Mouse (Mus musculus) heart, postnatal 10 days (tissue): ENCODE measurements around the gene Gm10382. TPM values are rescaled to one million over a fixed set of nuclear protein-coding genes. Genes with fewer than 3 reads are reported as not detected.
A peak's percentile ranks its signal among the peaks of the same experiment; 100 is the strongest.
"Not testable (repeated sequence)": the region's sequence is repeated elsewhere in the genome, so short reads cannot be mapped to it uniquely, and the experiment has no call there.

Experiments
- DNase-seq, 2 experiments: peaks; one replicate each; pipeline ENCODE4 v3.0.0; 2021
- intact Hi-C: fragments of 180-260 bp; cut with DNase I; formaldehyde crosslinking; loops from one replicate; pipeline ENCODE4 v1.15.1; 2025
- total RNA-seq, 2 experiments: library from RNA; stranded (reverse); gene quantifications; 2 replicates each; pipeline ENCODE4 v1.2.3; 2021

Gm10382 gene
- total RNA-seq, 2 experiments from 2014 or later, result not detected

DNA sequence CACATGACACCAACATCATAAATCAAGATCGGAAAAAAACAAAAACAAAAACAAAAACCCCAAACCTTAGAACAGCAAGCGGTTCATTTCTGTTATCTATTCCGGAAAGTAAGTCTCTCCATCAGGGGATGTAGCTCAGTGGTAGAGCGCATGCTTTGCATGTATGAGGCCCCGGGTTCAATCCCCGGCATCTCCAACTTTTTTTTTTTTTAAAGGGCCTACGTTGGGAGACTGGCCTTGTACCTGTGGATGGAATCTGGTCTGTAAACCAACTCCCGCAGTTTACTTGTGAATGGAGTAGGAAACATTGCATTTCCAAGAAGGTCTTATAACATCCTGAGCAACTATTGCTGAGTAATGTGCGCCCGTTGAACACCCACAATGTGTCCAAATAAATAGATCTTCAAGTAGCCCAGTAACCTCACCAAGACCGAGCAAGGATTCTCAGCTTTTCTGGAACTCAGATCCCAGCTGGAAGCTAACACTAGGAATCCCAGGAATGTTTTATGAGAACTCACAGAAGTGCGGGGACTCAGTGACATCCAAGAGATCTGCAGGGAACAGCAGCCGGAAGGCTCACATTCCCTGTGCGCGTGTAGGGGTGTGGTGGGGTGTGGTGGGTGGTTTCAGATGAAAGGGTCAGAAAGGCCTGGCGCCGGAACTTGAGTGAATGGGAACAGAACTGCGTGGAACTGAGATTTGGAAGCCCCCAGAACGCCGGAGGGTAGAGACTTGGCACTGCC is 20.4 kb downstream of the Gm10382 start:
- DNase-seq, result peak; percentile 37 to 49
- intact Hi-C loops, result loop anchor here (2.0 kb wide), 1 partner anchor 23 kb away; no protein-coding TSS in a partner anchor

DNA sequence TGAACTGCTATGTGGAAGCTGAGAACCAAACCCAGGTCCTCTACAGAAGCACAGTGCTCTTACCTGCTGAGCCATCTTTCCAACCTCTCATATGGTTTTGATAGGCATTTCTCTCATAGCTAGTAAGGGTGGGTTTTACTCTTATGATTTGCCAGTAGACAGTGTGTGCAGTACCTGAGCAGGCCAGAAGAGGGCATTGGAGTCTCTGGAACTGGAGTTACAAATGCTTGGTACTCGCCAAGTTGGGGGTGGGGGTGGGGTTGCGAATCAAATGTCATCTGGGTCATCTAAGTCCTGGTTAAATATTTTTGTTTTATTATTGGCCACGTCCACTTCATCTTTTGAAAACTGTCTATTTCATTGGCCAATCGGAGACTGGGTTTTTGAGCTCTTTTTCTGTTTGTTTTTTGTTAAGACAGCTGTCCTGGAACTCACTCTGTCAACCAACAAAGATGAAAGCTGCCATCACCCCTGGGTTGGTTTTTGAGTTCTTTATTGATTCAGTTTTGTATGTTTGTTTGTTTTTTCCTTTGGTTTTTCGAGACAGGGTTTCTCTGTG is 22.9 kb downstream of the Gm10382 start:
- intact Hi-C loops, result loop anchor here (2.0 kb wide), 1 partner anchor 51 kb away; no protein-coding TSS in a partner anchor
- peak; percentile 65 to 82 for DNase-seq

DNA sequence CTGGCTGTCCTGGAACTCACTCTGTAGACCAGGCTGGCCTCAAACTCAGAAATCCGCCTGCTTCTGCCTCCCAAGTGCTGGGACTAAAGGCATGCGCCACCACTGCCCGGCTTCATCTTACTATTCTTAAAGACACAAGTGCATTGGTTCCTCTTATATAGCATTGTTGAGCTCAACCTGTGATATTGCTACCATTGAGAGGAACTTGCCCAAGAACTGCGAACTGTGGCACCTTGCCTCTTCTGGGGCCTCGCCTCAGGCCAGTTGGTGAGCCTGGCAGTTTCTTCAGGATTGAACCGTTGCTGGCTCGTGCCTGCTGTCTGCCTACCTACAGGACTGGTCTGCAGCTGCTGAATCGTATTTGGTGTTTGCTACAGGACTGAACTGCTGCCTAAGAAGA is 23.4 kb downstream of the Gm10382 start:
- not testable (repeated sequence) for DNase-seq
- intact Hi-C loops, result loop anchor here (2.0 kb wide), 1 partner anchor 50 kb away; no protein-coding TSS in a partner anchor

DNA sequence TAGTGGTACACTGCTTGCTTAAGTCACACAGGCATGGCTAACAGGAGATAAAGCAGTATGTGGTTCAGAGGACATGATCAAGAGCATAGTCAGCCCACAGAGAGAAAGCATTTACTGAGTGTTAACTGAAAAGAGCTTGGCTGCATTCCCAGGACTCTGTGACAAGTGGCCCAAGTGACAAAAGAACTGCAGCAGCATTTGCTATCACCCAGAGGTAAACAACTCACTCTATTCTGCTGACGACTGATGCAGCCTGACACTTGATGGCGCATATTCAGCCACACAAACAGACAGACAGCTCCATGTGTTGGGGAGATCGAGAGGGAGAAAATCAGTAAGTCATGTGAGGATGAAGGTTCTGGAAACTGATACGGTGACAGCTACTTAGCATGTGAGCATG is 24.6 kb downstream of the Gm10382 start:
- intact Hi-C loops, result loop anchor here (2.0 kb wide), 1 partner anchor 49 kb away; no protein-coding TSS in a partner anchor
- DNase-seq, result peak; percentile 59 to 64

DNA sequence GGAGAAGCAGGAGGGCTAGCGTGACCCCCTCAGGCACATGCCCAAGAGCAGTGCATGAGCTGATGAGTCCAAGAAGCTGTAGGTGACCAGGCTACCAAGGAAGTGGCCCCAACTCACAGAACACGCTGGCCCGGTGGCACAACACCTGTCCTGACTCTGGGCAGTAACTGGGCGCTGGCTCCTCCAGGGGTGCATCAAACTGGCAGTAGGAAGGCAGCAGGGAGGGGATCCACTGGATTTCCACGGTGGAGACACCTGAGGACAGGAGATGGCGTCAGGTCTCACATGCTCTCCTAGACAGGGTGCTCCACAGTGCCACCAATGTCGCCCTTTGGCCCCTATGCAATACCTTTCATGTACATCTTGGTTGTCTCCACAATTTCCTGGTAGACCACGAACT is 27.1 kb downstream of the Gm10382 start:
- DNase-seq, result no peak
- intact Hi-C loops, result no loop called here

DNA sequence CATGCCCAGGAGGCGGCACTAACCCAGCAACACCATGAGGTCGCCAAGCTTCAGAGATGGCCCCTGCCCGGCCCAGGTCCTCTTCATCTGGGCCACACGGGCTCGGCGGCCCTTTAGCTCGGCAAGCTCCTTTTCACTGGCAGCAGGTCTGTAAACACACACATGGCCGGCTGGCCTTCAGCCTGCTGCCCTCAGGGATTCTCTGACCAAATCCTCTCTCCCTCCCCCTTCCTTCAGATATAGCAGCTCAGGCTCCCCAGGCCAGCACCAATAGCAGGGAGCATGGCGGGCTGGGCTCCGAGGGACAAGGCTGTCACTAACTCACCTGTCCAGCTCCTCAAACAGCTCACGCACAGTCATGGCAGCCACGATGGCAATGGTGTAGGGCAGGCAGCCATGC is 29.5 kb downstream of the Gm10382 start:
- DNase-seq, result no peak
- intact Hi-C loops, result no loop called here

DNA sequence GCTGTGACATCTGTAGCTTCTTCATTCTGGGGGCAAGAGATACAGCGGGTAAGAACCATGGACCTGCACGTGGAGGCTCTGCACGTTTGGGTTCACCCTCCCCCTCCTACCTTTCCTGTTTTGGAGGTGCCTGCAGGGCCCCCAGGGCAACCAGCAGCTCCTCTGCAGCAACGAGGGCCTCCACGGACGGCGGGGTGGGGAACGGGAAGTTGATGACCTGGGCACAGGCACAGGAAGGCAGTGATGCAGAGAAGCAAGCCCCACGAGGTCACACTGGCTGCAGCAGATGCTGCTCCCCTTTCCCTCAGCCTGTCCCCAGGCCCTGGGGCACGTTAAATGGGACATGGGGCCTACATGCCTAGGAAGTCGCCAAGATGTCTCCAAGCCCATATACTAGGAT is 30.0 kb downstream of the Gm10382 start:
- intact Hi-C loops, result no loop called here
- DNase-seq, result no peak

DNA sequence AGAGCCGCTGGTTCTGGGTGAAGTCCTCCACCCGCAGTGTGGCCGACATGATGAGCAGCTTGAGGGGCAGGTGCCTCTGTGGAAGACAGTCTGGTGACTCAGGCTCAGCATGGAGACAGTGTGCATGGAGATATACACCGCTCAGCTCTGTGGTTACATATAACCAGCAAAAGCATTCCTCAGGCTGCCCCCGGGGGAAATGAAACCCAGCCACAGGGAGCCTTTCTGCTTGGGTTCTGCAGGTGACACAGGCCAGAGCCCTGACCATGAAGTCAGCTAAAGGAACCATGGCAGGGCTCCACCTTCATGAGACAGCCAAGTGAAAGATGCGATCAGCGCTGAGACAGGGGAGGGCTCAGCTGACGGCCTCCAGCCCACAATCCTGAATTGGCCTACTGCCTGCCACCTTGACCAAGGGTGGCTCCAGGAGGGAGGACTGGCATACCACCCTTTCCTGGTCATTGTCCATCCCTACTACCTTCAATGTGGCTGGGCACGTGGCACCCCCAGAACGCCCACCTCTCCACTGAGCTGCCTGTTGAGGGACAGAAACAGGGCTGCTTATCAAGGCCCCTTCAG is 36.7 kb downstream of the Gm10382 start:
- DNase-seq, result peak in 1 of 2 experiments; percentile 23

DNA sequence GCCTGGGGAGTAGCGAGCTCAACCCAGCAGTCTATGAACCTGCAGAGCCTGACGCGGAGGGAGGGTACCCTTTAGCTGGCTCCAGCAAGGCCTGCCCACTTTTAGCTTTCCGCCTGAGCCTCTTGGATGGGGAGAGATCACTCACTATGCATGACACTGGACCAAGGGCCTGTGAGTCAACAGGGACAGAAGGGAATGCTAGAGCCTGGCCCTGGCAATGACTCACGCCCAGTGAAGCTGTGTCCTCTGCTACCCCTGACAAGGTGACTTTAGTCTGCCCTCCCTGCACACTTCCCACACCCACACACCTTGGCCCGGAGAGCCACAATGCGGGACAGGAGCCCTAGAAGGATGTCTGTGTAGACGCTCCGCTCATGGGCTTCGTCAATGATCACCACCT is 37.2 kb downstream of the Gm10382 start:
- peak; percentile 29 to 54 for DNase-seq
- intact Hi-C loops, result no loop called here

More for the DNA sequence above, 36.7 kb downstream of the Gm10382 start:
- intact Hi-C loops, result no loop called here

DNA sequence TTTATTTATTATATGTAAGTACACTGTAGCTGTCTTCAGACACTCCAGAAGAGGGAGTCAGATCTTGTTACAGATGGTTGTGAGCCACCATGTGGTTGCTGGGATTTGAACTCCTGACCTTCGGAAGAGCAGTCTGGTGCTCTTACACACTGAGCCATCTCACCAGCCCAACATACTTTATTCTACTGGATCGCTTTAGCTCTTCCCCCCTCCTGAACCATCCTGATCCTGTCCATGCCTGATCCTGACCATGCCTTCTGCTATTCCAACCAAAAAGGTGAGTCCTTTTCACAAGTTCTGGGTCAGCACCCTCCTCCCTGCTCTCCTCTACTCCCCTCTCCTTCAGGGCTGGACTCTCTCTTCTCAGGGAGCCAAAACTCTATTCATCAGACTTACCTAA is 43.2 kb downstream of the Gm10382 start:
- intact Hi-C loops, result loop anchor here (2.0 kb wide), 1 partner anchor 24 kb away; no protein-coding TSS in a partner anchor
- DNase-seq, result not testable (repeated sequence)

DNA sequence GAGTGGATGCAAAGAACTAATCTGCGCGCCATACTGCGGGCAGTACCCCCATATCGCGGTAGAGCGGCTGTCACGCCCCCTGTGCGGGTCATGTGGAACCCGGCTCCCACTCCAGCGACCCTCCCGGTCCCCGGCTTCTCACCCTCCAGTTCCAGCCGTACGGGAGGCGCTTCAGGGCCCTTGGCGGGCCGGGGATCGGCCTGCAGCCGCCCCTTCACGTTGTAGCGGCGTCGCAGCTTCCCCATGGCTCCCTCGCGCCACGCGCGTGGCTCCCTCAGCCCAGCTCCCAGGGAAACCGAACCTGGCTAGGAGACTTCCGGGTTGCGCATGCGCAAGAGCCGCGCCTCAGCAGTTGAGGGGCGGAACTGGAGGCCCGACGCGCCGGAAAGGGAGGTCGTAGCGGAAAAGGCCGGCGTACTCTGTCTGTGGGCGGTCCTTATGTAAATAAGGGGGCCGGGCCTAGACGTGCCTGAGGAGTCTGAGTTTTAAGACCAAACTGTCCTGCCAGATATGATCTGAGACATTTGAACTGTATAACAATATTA is 44.7 kb downstream of the Gm10382 start, which contains the start of gene Dhx37:
TSS of gene Dhx37 (minus strand) at position 329 of the 545 bp plus-strand sequence.
- intact Hi-C loops, result loop anchor here (2.0 kb wide), 1 partner anchor 25 kb away; no protein-coding TSS in a partner anchor
- DNase-seq, result peak; percentile 93 to 95

DNA sequence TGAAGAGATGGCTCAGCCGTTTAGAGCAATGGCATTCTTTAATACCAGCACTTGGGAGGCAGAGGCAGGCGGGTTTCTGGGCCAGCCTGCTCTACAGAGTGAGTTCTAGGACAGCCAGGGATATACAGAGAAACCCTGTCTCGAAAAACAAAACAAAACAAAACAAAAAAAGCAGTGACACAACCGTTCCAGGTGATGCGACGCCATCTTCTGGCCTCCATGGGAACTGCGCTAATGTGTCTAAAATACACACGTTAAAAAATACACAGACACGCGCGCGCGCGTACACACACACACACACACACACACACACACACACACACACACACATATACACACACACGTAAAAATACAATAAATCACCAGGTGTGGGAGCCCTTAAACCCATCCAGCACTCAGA is 45.2 kb downstream of the Gm10382 start:
- DNase-seq, intact Hi-C loops: not testable (repeated sequence)

Other genes with a start within 250 kb of the Gm10382 start
- gene Ncor2, start 210.1 kb upstream of the Gm10382 start, total RNA-seq, result 100 to 1,000 TPM; 112 to 125 TPM
- gene Scarb1, start 48.2 kb upstream of the Gm10382 start, total RNA-seq, result 10 to 100 TPM; 62.6 to 73.8 TPM
- gene Ubc, start 880 bp downstream of the Gm10382 start, total RNA-seq, result 1,000 to 10,000 TPM in 1 of 2 experiments, 100 to 1,000 TPM in 1; 934 to 1,069 TPM
- gene Dhx37, start 44.8 kb downstream of the Gm10382 start, total RNA-seq, result 10 to 100 TPM; 13.2 to 14.7 TPM
- 10 to 100 TPM; 56.4 to 62.5 TPM for gene Bri3bp, start 52.2 kb downstream of the Gm10382 start, total RNA-seq
- gene Aacs, start 86.5 kb downstream of the Gm10382 start, total RNA-seq, result 1 to 10 TPM; 4.8 to 5.0 TPM
- gene Tmem132b, start 142.5 kb downstream of the Gm10382 start, total RNA-seq, result under 1 TPM in 1 of 2 experiments, not detected in 1; 0.02 TPM